Mouse (Mus musculus) adrenal gland (tissue): ENCODE measurements around the gene Mfsd11.
"Not testable (repeated sequence)": the region's sequence is repeated elsewhere in the genome, so short reads cannot be mapped to it uniquely, and the experiment has no call there.

ENCODE experiments used
- intact Hi-C: fragments of 180-260 bp; cut with DNase I; formaldehyde crosslinking; loops from one replicate; pipeline ENCODE4 v1.15.1; 2025

Mfsd11 gene

DNA sequence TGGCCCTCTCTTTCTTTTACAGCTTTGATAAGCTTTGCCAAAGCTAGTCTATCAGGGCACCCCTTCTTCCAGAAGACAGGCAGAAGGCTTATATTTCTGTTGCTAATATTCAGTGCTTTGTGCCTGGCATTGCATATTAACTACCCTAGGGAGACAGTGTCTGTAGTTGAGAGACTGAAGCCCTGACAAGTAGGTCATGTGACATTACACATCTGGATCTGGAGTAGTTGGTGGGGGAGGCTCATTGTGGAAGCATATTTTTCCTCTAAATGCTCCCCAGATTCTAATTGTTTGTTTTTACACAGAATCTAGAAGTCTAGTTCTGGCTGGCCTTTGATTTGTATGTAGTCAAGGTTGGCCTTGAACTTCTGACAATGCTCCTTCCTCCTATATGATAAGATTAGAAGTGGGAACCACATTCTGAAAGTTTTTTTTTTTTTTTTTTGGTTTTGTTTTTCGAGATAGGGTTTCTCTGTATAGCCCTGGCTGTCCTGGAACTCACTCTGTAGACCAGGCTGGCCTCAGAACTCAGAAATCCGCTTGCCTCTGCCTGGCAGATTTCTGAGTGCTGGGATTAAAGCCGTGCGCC lies 5.6 kb upstream of the Mfsd11 start:
- intact Hi-C loops = no loop called here

DNA sequence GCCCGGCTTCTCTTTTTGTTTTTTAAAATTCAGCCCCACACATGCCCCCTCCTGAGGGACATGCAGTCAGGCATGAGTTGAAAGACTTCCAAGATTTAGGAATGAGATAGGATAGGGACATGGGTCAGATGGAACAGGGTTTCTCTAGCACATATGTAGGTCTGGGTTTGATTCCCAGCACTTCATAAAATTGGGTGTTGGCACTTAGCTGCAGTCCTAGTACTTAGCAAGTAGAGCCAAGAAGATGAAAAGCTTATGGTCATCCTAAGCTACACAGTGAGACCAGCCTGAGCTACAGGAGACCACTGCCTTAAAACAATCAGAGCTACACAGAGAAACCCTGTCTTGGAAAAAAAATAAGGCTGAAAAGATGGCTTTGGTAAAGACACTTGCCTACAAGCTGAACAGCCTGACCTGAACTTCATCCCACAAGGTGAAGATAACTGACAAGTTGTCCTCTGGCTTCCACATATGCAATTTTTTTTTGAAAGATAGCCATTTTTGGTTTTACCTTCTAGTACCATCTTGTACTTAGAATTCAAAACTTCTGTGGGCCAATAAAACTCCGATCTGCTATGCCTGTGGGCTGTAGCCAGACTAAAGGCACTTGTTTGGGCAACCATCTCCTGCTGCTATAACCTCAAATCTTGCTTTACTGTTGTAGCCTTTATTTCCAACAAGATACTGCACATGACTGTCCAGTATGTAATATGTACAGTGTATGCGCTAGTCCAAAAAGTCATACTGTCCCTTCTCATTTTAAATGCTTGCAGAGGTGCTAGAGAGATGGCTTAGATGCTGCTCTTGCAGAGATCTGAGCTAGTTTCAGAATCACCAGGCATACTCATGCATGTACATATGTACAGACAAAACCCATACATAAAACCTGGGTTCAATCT lies 4.8 kb upstream of the Mfsd11 start:
- intact Hi-C loops = no loop called here

DNA sequence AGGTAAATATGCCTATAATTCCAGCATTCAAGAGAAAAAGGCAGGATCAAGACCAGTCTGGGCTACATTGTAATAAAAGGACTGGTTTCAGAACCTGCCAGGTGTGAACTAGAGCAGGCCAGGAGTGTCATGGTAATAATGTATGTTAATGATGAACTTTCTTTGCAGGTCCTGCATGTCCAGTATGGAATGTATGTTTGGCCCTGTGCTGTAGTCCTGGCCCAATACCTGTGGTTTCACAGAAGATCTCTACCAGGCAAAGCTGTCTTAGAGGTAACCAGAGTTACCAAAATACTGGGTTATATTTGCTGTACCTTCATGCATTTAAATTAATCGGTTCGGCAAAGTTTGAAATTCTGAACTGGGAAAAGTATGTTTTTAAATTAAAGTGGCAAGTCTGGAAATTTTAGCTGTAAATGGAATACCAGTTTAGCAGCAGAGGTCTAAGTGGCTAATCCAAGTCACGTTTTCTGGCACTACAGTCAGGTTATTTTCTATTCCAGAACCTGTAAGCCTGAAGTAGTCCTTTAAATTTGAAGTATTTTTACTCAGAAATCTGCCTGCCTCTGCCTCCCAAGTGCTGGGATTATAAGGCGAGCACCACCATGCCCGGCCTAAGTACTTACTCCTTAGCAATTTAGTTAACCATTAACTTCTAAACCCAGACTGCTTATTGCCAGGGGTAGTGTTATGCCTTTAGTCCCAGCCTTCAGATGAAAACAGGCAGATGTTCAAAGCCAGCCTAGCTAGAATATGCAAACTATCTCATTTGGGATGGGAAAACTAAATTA lies 4.0 kb upstream of the Mfsd11 start:
- intact Hi-C loops = no loop called here

DNA sequence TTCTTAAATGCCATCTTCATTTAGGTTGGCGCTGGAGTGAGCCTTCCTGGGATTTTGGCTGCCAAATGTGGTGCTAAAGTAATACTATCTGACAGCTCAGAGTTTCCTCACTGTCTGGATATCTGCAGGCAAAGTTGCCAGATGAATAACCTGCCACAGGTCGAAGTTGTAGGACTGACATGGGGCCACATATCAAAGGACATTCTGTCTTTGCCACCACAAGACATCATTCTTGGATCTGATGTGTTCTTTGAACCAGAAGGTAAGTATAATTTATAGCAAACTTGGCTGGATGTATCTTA lies 3.4 kb upstream of the Mfsd11 start:
- intact Hi-C loops = not testable (repeated sequence)

DNA sequence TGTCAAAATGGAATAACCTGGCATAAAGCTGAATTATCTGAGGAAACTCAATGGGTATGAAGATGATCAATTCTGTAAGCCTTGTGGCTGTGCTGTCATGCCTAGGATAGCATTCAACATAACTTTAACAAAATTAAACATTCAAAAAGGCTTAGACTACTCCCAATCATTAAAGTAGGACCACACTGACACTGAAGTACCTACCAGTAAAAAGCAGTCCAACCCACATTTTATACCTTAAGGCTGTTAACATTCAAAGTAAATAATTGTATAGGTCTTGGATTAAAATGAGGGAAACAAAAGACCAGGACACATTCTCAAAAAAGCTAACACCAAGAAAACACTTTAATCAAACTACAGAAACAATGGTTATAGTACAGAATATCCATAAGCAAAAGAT lies 2.7 kb upstream of the Mfsd11 start:
- intact Hi-C loops = no loop called here

DNA sequence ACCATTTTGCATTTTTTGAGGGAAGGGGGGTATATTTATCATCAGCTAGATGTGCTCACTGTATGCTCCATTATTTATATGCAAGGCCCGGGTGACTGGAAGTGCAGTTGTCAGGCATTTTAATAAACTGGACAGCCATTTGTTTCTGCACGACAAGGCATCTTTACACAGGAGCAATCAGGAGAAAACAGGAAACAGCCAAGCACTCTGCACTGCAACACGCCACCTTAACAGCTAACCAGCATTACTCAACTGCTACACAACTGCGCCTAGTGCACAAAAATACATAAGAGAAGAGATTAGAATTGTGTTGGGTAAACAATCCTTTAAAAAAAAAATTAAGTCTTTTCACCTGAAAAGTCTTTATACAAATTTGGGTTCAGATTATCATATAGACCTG lies 2.2 kb upstream of the Mfsd11 start:
- intact Hi-C loops = no loop called here

DNA sequence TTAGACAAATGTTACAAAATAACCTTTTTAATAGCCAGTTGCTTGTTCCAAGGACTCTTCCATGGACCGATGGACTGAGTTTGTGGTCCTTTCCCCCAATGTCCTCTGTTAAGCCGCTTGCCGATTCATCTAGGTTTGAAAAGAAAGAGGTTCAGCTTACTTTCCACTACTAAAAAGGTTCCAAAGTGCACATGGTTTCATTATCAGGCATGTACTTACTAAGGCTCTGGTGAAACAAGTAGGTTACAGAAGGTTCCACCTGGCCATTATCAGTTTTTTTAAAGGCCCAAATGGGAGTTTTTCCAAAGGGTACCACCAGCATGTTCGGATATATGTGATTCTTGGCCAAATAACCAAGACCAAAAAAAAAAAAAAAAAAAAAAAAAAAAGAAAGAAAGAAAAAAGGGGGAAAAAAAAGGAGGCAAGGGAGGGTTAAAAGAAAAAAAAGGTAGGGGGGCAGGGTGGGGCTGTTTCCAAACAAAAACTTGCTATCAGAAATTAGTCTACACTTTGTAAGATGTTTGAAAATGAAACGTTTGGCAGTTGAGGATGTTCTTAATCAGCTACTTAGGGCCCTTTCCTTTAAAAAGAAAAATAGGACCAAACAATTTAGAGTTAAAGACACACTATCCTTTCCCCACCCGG lies 1.3 kb upstream of the Mfsd11 start:
- intact Hi-C loops = no loop called here

DNA sequence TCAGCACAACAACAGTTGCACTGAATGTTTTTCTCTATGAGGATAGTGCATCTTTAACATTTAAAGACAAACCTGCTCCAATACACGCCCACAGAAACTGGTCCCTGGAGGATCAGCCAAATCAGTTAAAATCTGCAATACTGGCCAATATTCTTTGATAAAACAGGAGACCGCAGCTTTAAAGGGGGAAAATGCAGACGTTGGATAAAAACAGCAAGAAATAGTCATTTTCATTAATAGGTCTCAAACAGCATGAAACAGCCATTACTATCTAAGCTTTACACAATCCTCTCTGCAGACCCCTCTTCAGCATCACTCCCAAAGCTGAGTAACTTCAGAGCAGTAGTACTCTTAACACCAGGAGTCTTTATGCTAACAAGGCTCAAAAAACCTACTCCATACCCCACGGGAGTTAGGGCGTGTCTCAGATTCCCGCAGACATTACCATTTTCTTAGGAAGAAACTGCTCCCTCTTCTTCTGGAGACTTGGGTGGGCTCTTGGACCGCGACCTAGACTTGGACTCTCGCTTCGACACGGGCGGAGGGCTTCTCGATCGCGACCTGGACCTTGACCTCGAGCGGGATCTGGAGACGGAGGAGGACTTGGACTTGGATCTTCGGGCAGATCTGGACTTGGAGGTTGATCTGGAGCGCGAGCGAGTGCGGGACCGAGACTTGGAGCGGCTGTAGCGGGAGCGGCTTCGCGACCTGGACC lies 507 bp upstream of the Mfsd11 start:
- intact Hi-C loops = no loop called here

DNA sequence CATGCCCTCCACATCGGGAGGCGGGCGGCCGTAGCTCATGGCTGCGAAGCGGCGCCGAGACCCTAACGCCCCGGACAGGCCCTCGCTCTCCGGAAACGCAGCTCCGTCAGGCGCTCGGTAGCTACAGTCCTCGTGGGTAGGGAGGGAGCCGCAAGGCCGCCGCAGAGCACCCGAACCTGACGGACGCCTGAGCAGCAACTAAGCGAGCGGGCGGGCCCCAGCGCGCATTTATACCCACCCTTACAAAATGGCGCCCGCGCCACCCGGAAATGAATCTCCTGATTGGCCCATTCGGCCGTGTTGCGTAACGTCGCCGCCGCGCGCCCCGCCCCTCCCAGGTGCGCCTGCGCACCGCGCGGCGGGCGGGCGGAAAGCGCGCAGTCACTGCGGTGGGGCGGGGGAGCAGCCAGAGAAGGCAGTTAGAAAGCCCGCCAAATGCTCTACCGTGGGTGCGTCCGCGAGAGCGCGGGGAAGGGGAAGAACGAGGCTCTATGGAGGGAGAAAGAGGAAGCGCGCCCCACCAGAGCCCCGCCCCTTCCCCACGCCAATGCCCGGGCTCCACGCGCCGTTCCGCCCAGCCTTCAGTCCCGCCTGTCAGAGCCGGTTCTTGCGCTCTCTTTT lies 761 bp downstream of the Mfsd11 start, which contains the start of gene Srsf2:
Gene Srsf2, minus strand, starts transcription at position 204 of the 621 bp plus-strand sequence.
- intact Hi-C loops = no loop called here

DNA sequence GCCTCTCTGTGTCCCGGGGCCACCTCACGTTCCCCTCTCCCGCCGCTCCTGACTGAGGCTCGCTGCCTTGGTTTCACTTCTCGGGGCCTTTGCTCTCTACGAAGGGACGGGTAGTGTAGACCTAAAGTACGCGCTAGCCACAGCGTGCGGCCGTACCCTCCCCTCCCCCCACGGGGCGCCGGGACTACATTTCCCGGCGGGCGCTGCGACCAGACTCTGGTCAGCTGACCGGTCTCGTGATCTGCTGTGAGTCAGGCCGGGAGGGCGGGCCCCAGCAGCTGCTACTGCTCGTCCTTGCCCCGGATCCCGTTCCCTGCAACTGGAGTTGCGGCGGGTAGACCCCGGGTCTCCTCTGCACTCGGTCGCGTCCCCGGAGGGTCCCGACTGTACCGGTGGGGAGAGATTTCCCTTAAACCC lies 1.3 kb downstream of the Mfsd11 start:
- intact Hi-C loops = no loop called here

DNA sequence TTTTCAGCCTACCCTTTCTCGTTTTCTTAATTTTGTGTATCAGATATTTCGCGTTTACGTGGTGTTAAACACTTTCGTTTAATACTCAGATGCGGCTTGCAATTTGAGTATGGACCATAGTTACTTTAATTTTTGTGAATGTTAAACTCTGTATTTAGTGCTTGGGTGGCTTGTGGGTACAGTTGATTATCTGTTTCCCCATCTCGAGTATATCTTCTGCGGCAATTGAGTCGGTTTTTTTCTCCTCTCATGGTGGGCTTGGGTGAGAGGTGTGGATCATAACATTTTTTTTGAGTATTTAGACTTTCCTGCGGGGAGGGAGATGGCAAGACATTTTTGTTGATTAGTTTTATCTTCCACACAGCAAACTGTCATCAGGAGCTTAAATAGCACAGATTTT lies 2.0 kb downstream of the Mfsd11 start:
- intact Hi-C loops = no loop called here

DNA sequence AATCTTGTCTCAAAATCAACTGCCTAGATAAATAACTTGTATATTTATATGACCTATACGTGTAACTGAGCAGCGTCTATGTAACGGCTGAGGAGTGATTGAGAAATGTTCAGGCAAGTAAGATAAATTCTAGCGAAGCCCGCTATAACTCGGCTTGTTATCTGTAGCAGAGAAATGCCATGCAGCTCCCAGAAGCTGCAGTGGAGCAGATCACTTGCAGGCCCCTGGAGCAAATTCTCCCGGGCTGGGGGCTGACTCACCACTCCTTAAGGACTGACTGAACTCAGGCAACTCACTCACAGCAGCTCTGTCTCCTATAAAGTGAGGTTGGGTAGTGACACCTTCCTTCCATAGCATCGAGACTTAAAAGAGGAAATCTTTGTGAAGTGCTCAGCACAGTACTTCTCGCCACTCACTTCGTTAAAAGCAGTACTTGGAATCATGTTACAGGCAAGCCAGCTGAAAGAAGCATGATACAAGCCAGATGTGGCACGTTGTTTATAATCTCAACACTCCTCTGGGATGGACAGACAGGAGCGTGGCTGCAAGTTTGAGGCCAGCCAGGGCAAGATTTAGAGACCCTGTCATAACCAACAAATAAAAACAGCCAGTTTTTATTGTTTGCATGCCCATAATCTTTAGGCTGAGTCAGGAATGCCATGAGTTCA lies 5.1 kb downstream of the Mfsd11 start:
- intact Hi-C loops = no loop called here

DNA sequence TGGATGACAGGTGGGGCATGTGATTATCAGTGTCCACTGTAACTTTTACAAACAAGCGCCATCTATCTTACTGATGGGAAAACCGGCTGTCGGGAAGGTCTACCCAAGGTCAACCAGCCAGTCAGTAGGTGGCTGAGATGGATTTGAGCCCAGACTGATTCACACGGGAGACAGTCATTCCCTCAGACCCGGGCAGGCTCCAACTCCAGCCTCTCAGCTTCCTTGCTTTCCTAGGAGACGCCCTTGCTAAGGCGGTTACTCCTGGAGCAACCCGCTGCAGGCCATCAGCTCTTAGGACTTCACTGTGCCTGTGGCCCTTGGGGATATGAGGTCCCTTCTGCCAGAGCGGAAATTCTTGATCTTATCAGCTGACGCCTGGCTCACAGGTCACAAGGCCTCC lies 12.2 kb downstream of the Mfsd11 start:
- intact Hi-C loops = no loop called here

DNA sequence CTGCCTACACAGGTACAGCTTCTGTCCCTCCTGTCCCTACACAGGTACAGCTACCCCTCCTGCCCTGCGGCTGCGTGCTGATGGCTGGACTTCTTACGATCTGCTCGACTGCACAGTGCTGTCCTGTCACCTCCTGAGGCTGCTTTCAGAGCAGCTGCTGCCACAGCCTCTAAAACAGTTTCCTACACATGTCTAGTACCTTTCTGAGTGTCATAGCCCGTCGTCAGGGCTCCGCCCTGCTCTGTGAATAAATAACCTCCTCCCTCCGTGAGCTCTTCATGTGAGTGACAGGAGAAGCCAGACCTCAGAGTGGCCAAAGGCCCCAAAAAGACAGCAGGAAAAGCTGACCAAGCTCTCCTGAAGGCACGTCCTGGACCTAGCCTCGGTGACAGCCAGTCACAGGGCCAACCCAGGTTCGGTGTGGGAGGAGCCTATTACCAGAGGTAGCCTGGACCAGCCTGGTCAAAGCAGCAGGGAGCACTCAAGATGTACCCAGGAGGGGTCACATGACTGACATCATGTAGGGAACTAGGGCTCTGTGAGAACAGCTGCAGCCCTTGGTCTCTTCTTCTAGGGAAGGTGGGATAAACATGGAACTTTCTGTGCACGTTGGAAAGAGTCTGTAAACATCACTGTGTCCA lies 13.8 kb downstream of the Mfsd11 start:
- intact Hi-C loops = no loop called here

DNA sequence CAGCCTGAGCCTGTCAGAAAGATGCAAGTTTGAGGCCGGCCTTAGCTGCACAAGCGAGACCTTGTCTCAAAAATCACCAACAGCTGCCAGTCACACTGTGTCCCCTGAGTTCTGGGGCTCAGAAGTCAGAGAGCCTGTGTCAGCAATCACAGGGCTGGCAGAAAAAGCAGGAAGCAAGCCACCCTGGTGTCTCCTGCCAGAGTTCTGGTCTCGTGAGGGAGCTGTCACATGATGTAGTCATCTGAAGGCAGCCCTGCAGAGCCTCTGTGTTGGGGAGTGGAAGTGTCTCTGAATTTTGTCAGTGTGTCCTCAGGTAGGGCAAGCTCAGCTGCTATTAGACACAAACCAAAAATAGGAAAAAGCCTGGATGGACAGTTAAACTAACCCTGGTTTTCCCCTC lies 15.9 kb downstream of the Mfsd11 start:
- intact Hi-C loops = no loop called here

DNA sequence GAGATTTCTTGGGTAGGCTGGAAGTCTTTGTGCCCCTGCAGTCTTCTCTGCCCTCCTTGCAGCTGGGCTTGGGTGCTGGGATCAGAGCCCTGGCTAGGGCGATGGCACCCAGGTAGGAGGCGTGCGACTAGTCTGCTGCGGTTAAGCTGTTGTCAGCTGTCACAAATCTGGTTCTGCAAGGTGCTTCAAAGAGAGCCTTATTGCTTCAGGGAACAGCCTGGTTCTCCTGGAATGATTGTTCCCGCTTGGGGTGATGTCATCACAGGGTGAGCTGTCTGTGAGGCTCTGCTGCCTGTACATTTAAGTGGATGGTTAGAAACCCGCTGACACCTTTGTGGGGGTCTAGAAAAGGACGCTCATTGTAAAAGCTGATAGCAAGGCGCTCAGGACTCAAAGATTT lies 17.0 kb downstream of the Mfsd11 start:
- intact Hi-C loops = no loop called here

DNA sequence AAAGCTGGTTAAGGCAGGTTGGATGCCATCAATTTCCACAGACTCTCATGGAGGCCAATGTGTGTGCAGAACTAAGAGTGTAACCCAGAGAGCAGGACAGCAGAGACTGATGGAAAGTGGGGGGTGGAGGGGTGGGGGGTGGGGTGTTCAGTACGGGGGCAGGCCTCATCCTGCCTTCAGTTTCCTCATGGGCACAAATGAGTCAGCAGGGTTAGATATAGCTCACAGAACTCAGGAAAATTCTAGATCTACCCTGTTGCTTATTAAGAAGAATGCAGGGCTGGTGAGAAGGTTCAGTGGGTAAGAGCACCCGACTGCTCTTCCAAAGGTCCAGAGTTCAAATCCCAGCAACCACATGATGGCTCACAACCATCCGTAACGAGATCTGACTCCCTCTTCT lies 17.4 kb downstream of the Mfsd11 start:
- intact Hi-C loops = no loop called here

DNA sequence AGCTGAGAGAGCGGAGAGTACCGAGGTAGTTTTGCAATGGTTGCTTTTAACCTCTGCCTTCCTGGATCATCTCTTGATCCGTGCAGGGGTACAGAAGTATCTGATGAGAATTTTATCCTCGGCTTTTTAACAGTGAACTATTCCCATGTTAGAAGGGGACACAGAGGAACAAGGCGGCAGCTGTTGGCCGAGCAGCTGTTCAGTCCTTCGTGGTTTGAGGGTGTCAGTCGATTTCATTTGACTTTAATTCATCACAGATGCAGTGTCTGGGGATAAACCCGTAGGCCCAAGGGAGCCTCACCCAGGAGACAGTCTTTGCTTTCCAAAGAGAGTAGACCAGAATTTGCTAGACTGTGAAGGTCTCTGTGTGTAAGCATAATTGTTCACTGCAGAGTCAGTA lies 19.3 kb downstream of the Mfsd11 start:
- intact Hi-C loops = no loop called here

DNA sequence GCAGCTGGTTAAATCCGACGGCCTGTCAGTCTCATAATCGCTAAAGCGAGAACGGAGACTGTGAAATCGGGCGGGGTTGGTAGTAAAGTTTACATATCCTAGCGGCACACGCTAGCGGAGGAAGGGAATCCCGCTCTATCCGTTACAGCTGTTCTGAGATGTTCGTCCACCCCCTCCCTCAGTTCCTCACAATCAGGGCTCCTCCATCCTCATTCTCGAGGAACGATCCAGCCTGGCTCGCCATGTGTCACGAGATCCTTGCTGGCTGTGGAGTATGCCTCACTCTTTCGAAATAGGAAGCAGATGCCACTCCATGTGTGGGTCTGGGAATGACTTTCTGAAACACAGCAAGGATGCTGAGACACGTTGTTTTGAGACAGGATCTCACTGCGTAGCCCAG lies 21.7 kb downstream of the Mfsd11 start:
- intact Hi-C loops = no loop called here

DNA sequence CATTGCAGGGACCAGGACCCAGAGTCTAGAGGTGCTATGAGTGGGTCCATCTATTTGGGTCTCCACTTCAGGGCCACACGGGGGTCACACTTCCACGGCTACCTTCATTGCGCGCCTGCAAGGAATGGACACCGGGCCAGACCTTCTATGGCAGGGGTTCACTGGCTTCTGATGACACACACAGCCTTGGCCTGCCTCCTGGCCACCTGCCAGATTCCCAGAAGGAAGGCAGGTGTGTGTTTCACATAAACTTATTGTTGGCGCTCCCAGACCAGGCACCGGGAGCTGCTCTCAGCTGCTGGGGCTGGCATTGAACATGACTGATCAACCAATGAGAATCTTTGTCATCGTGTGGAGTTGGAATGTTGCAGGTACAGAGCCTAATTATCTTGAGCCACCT lies 26.2 kb downstream of the Mfsd11 start:
- intact Hi-C loops = no loop called here
